Mouse (Mus musculus) NIH3T3 (cell line): Measurements from ENCODE around the gene Zbtb7a.

ENCODE experiments used
- DNase-seq: peaks from one replicate; pipeline ENCODE4 v3.0.0-alpha.2; 2012; ENCODE audit warnings: low read depth

Gene Zbtb7a

DNA sequence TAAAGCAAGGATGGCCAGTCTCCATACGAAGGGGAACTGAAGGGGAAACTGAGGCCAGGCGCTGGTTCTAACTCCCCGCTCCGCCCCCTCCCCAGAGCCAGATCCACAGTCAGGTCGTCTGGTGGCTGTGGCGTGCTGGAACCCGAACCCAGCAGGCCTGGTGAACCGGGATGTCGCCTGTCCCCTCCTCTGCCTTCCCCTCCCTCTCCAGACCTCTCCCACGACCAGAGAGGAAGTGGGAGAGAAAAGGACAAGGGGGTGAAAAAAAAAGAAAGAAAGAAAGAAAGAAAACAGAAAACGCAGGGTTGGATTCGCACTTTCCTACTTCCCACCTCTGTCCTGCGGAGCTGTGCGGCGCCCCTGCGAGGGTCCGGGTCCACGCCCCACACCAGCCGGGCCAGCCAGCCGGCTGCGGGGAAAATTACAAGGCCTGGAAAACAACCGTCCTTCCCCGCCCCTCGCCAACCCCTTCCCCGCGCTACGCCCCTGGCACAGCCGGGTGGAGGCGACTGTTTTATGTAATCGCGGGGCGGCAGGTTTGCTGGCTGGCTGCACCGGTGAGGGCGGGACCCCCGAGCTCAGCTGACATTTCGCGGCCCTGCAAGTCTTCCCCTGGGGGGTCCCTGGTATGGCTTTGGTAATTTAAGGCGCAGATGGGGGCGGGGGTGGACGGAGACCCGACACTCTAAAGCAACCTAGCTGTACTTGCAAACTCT, at the start of gene Zbtb7a:
Gene Zbtb7a, plus strand, starts transcription at position 255 of the 716 bp plus-strand sequence.
- no peak for DNase-seq

- peak; percentile 59 for DNase-seq
These were observed 48.0 kb upstream of the Zbtb7a start for GRCm38 (mm10) chr10:81087021-81087420.

GRCm38 (mm10) chr10:81089216-81089615, 45.8 kb upstream of the Zbtb7a start:
- DNase-seq, result peak; percentile 45

- DNase-seq, result no peak
These were observed 44.4 kb upstream of the Zbtb7a start for GRCm38 (mm10) chr10:81090621-81091020.

DNA sequence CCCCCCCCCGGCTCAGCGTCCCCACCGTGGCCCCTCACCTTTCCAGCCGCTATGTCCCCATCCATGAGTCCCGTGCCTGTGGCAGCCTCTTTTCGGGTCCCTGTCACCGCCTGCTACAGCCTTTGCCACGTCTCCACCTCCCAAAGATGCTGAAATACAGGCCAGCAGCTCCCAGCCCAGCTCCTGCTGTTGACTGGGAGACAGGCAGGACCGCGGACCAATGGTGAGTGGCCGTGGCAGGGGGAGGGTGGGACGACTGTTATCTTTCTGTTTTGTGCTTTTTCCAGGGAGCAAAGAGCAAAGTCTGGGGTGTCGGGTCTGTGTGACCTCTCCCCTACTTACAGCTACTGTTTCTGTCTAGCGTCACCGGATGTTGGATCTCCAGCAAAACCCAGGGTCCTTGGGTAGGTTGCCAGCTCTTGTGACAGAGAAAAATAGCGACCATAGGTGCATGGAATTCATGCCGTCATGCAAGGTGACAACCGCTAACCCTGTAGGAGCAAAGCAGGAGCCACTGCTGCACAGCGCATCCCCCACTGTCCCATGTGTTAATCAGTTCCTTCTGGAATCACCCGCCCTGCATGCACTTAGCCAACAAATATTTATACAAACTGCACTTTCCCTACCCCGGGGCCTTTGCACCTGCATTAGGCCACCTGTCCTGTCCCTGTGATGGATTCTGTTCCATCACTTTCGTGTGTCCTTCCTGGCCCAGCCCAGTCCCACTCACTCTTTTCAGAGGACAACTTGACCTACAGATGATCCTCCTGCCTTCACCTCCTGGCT, 42.4 kb upstream of the Zbtb7a start:
- DNase-seq, result peak; percentile 68

DNA sequence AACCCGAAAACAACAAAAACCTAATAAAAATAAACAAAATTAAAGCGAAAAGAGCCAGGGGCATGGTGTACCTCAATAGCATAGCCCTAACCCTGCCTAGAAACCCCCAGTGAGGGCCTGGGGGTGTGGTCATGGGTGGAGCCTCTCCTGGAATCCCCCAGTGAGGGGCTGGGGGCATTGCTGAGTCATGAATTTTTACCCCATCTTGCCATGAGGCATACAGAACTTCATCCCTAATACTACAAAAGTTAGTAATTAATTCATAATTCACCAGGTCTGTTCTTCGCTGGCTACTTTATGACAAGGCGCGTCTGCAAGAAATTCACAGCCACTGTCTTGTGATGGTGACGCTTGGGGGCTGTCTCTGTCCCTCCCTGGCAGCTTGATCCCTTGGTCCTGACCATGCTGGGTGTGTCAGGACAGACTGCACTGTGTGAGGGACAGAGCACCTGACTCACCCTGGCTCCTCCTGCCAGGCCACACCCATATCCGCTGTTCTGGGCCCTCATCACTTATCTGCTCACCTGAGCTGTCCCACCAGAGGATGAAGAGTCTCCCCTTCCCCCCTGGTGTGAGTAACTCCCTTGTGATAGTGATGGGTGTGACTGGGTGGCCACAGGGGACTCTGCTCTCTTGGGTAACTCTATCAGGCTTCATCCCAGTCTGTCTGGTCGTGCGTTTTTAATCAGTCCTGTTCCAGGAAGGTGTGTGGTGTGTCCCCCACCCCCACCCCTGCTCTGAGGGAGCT, 39.9 kb upstream of the Zbtb7a start:
- no peak for DNase-seq

DNA sequence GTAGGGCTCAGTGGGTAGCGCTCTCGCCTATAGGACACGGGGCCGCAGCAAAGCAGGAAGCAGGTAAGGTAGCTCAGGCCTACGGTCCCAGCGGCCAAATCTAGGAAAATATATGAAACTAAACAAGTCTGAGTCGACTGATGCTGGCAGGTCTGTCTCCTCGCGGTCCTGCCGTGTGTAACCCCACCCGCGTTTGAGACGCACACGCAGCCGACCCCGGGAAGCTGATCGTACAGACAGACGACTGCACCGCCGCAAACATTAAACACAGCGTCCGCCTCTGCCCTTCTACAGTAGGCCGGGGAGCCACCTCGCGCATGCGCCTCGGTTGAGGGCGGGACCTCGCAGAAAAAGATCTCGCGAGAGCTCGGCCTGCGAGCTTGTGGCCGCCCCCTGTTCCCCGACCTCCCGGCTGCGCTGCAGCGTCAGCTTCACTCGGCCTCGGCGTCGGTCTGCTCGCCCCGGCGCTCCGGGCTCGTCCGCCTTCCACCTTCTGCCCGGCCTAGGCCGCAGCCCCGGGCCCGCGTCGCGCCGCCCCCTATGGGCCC, 29.4 kb upstream of the Zbtb7a start, which contains the start of gene Map2k2:
Gene Map2k2, plus strand, starts transcription at position 351 of the 548 bp plus-strand sequence.
- DNase-seq, result peak; percentile 99

GRCm38 (mm10) chr10:81106113-81106721, 28.8 kb upstream of the Zbtb7a start:
- DNase-seq, result peak; percentile 92

GRCm38 (mm10) chr10:81112946-81113345, 22.1 kb upstream of the Zbtb7a start:
- DNase-seq, result no peak

DNA sequence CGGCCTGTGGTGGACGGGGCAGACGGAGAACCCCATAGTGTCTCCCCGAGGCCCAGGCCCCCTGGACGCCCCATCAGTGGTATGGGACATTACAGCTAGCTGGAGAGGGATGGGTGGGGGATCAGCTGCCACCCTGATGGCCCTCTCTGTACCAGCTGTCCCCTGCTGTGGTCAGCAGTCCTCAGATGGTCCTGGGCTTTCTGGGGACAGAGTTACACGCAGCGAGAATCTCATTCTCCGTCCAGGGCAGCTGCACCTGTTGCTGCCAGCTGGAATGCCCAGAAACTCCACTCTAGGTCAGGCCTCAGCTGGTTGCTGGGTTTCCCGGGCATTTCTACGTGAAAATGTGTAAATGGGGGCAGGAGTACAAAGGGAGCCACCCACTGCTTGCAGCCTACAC, 15.4 kb upstream of the Zbtb7a start:
- no peak for DNase-seq

DNA sequence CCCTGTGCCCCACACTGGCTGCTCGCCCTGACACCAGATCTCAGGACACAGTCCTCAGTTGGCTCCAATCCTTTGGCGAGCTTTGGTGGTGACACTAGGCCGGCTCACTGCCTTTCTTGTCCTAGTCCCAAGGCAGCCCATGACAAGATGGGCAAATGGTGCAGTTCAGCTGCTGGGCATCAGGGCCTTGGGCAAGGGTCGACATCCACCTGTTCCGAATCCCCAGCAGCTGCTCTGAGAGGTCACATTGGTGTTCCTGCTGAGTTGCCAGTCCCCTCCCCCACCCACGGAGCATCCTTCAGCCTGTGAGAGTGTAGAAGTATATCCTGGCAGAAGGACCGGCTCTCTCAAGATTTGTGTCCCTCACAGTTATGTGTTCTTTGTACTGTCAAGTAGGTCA, 14.4 kb upstream of the Zbtb7a start:
- DNase-seq, result no peak

GRCm38 (mm10) chr10:81122889-81123288, 12.1 kb upstream of the Zbtb7a start:
- DNase-seq, result no peak

DNA sequence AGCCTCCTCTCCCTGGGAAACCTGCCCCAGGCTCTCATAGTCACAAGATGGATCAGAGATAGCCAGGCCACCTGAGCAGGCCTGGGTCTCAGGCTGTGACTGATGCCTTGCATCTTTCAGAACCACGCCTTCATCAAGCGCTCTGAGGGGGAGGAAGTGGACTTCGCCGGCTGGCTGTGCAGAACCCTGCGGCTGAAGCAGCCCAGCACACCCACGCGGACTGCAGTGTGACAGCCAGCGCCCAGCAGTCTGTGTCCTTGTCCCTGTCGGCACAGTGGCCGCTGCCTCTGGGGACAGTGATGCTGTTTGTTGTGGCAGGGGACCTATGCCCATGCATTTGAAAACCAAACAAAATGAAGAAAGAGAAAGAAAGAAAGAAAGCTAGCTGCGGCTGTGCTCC, 11.5 kb upstream of the Zbtb7a start:
- no peak for DNase-seq

DNA sequence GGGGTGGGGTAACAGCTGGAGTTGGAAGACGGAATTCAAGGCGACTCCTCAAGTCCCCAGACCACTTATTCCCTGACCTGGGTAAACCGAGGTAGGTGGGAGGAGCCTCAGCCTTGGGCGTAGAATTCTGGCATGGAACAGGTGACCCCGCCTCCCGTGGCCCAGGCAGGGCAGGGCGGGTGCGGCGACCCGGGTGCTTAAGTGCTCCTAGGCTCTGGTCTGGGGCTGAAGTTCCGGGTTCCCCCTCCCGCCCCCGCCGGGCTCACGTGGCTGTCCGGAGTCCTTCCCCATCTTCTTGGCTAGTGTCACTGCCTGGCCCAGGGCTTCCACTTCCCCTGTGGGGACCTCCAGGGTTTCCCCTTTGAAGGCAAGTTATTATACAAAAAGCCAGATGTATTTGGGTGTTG, 836 bp upstream of the Zbtb7a start:
- DNase-seq, result no peak

- peak; percentile 82 for DNase-seq
These were observed 1.0 kb downstream of the Zbtb7a start for GRCm38 (mm10) chr10:81135831-81136705.

GRCm38 (mm10) chr10:81136706-81137231, 1.7 kb downstream of the Zbtb7a start:
- peak; percentile 86 for DNase-seq

DNA sequence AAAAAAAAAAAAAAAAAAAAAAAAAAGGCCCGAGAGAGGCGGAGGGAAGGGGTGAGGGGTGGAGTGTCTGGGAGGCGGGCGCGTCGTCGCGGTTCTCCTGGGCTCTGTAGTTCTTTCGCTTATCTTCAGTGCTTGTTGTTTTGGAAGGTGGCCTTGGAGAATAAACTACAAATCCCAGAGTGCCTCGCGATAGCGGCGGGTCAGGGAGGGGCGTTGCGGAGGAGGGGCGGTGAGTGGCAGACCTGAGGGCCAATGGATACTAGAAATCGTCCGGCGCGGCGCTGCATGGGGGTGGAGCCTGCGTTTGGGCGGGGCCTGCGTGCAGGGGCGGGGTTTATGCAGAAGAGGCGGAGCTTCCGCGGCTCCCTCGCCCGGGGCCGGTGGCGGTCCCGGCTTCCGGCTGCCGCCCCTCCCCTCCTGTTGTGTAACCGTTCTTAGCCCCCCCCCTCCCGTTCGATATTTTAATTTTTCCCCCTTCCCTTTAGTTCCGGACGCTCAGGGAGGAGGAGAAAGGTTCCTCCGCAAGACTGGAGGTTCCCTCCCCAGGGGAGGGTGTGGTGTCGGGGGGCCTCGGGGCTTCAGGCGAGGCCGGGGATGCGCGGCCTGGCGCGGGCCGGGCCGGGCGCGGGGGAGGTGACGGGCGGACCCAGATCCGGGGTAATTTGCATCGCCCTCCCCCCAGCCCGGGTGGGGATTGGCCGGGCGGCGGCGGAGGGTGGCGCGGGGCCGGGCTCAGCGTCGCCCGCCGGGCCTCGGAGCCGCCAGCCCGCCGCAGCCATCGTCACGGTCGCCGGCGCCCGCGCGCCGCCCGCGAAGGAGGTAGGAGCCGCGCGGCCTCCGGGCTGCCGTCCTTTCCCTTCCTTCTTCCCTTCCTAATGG, 2.5 kb downstream of the Zbtb7a start:
- peak; percentile 99 for DNase-seq

DNA sequence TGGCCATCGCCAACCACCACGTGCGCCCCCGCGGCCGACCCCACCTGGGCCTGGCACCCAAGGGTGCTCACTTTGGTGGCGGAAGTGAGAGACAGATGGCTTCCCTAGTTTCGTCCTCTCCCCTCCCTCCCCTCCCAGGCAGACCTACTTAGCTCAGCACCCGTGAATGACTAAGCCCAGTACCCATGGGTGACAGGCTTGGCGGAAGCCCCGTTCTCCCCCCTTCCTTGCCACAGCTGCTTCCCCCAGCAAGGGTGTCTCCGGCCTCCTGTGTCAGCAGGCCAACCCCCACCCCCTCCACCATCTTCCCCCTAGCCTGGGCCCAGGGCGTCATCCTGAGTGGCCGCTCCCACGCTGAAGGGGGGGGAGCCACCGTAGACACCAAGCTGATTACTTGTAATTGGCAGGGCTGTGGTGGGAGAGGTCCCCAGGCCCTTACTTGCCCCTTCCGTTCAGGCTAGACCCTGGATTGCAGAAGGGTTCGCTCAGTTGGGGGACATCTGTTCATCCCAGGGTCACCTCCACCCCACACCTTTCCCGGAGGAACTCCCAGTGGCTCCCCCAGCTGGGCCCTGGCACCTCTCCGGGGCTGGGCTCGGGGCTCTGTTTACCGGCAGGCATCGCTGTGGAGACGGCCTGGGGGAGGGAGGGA, 3.2 kb downstream of the Zbtb7a start:
- peak; percentile 66 for DNase-seq
